Mouse (Mus musculus) bone marrow, adult 2 months (tissue): Measurements from ENCODE around the gene Gemin6.

Experiments used
- CTCF ChIP-seq: fragments of 200-500 bp; IDR thresholded peaks from 2 replicates; pipeline ENCODE4 v1.5.1; 2011; ENCODE audit warnings: low read length, control low read depth; ENCODE audit not compliant: control insufficient read depth, insufficient read depth
- POLR2A ChIP-seq: fragments of 200-500 bp; IDR thresholded peaks from 2 replicates; pipeline ENCODE4 v1.6.1; 2011; ENCODE audit warnings: low read depth, mild to moderate bottlenecking, control low read depth, low read length, borderline replicate concordance; ENCODE audit not compliant: control insufficient read depth

DNA sequence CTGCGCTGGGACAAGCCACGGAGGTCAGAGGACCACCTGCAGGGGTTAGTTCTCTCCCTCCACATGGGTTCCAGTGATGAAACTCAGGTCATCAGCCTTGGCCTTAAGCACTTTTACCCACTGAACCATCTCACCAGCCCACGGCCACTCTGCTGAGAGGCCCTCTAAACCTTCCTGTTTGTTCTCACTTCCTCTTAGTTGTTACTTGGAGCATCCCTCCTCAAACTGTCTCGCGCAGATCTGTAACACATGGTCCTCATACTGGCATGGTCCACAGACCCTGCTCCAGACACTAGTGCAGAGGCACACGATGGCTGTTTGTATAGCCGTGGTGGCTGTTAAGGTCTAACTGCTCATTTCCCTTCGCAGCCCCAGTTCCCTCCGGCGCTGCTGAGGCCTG, 40.6 kb upstream of the Gemin6 start:
- TF ChIP-seq CTCF: no peak
- no peak for TF ChIP-seq POLR2A
